Mouse (Mus musculus) MEL-GATA-1-ER (cell line): ENCODE data around the gene Rtca.

Source experiments
- DNase-seq: peaks from one replicate; pipeline ENCODE4 v3.0.0-alpha.2; 2012; ENCODE audit warnings: low read depth; ENCODE audit errors: extremely low read depth

Gene Rtca

DNA sequence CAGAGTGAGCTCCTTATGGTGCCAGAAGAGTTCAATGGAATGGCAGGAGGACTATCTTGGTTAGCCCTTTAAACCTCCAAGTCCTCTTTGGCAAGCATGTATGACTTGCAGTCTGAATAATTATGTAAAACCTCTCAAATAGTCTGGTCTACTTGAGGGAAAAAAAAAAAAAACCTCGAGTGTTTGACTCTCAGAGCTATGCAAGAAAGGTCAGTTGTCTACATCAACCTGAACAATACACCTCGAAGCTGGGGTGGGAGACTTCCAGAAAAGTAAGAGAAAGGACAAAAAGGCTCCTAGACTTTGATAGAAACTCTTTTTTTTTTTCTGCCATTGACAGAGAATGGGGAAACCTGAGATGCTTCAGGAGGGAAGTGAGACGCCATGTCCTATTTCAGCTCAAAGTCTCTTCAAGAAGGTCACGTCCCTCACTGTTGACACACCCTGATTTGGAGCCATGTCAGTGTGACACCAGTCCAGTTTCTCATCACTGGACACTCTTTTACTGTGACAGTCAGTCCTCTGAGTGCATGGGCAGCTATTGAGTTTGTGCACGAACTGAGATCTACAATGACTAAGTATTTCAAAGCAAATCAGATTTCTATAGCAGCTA, 31.2 kb downstream of the Rtca start:
- no peak for DNase-seq

- DNase-seq: no peak
These were observed 33.4 kb downstream of the Rtca start for GRCm38 (mm10) chr3:116474602-116475001.

GRCm38 (mm10) chr3:116465709-116466108, 42.3 kb downstream of the Rtca start:
- DNase-seq: no peak

- DNase-seq: no peak
These were observed 43.7 kb downstream of the Rtca start for GRCm38 (mm10) chr3:116464318-116464717.

- DNase-seq: peak; percentile 55
These were observed 47.0 kb downstream of the Rtca start for GRCm38 (mm10) chr3:116461053-116461452.

GRCm38 (mm10) chr3:116454529-116454928, 53.5 kb downstream of the Rtca start:
- no peak for DNase-seq

DNA sequence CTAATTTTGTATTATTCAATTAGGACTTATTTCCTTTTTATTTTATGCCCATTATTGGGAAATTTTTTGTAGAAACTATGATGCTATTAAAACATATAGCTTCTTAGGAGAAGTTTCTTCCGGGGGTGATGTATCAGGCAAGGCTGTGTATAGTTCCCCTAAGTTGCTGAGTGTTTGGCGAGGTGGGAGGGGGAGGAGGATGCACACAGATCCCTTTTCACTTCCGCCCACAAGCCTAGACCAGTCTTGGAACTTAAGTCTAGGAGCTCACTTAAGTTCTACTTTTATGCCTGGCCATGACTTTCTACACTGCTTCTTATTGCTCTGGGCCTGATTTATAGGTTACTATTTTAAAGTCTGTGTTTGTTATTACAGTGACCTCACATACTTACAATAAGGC, 57.3 kb downstream of the Rtca start:
- DNase-seq: no peak

DNA sequence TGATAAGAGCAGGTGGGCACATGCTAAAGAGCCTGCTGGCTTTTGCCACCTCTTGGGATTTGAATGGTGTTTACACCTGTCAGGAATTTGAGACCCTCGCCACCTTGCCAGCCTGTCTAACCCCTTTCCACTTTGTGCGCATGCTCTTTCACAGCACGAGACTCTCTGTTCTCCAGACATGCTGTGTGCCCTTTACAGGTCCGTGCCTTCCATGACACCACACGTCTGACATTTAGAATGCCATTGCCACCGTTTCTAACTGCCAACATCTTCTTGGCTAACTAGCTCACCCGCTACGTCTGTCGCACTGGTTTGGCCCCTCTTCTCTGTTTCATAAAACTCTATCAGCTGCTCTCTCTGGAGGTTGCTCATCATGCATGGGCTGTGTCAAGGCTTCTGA, 63.7 kb downstream of the Rtca start:
- DNase-seq: no peak

DNA sequence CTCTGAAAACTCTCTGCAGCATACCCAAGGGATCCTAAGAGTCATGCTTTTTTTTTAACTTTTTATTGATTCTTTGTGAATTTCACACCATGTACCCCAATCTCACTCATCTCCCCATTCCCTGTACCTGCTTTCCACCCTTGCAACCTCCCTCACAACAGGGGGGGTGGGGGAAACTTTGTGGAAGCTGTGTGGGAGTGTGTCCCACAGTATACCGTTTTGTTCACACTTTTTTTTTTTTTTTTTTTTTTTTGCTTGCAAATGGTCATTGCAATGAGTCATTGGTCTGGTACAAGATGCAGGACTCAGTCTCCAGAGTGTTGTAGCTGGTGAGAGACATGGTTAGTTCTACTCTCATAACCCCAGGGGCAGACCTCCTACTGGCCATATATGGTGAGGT, 65.2 kb downstream of the Rtca start:
- no peak for DNase-seq

DNA sequence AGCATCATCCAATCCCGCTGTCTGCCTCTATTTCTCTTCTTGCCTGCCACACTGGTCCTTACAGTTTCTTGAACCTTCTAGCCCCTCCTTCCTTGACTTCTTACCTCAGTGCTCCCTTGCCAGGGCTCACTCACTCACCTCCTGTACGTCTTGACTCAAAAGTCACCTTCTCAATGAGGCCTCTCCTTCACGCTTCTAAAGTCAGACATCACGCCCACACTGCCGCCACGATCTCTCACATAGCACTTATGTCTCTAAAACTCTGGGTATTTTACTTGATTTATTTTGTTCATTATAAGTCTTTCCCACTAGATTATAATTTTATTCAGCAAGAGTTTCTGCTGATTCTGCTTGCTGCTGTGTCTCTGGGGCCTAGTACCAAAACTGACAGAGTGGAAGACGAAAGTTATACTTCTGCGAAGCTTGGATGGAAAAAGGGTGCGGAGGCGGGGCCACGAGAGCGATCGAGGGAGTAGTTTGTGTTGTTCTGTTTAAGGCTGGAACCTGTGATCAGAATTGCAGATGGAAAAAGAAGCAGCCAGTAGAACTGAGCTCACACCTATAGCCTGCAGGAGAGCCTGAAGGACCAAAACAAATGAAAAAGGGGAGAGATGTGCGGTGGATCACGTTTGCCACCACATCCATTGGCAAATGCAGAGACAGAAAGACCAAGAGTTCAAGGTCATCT, 66.3 kb downstream of the Rtca start:
- no peak for DNase-seq

GRCm38 (mm10) chr3:116440066-116440997, 67.7 kb downstream of the Rtca start:
- DNase-seq: no peak
